Mouse (Mus musculus): ENCODE data around the gene Nrxn1.

Nrxn1 gene

GRCm38 (mm10) chr17:90420757-90421156 lies 672.1 kb downstream of the Nrxn1 start:
- DNase-seq: no peak

GRCm38 (mm10) chr17:90419615-90420014 lies 673.3 kb downstream of the Nrxn1 start:
- no peak for DNase-seq

GRCm38 (mm10) chr17:90396357-90396756 lies 696.5 kb downstream of the Nrxn1 start:
- no peak for DNase-seq

DNA sequence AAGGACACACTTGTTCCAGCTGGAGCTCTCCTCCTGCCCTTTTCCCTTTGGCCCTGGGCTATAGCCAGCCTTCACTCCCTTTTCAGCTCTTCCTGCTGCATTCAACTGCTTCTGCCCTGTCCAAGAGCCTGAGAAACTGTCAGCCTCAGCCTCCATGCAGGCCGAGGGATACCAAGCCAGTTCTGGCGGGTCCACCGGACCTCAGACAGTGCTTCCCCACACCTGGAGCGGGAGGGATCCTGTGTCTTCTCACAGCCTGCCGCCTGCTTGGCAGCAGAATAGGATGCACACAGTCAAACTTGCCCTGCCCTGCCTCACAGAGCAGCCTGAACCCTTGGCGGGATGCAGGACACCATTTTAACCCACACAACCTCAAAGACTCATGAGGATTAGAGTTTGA lies 698.3 kb downstream of the Nrxn1 start:
- DNase-seq: no peak

DNA sequence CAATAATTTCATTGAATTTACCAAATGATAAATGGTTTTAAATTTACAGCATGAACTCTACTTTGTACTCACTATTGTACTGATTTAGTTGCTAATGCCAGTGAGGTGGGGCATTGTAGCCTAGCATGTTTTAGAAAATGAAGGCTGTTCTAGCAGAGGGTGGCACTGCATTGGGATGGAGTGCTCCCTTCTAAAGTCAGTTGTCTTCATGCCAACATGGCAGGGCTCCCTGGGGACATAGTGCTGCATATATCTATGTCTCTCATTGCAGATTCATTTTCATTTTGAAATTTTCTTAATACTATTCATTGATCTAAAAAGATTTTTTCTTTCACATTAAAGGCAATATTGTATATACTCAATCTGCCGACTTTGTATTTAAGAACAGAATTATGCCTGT lies 700.1 kb downstream of the Nrxn1 start:
- DNase-seq: no peak

DNA sequence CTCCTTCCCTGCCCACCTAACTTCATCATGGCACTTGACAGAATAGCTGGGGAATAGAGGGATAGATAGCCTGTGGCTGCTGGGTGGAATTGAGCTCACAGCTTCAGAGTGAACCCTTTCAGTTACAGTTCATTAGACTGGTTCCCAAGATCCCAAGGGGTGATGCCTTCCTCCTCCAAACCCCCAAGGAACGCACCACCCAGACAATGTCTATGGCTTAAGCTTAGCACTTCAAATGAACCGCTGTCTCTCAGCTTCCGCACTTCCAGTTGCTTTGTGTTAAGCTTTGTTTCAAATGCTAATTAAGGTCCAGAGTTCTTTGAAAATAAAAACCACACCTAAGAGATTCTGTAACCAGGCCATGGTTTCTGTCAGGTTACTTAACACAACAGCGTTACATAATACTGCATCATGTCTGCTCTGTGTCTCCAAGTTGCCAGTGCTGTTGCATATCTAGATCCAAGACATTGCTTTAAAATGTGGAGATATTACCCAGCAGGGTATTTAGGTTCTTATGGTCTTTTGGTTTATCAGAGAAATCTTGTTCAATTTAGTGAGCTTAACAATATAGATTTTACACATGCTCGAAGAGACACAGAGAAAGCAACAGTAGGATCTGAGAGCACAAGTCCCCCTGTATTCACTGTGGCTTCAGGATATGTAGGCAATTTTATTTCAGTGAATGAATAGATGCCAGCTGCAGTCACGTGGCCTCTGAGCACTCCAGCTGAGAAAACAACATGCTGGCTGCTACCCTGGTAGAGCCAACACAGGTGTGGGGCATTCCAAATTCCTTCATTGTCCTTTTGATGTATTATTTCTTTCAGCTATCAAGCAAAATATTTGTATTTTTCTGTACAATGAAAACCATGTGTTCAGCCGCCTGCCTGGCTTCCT lies 702.3 kb downstream of the Nrxn1 start:
- no peak for DNase-seq

- no peak for DNase-seq
Observed at GRCm38 (mm10) chr17:90384856-90385255, 708.0 kb downstream of the Nrxn1 start.

GRCm38 (mm10) chr17:90382496-90383443 lies 710.1 kb downstream of the Nrxn1 start:
- no peak for DNase-seq

DNA sequence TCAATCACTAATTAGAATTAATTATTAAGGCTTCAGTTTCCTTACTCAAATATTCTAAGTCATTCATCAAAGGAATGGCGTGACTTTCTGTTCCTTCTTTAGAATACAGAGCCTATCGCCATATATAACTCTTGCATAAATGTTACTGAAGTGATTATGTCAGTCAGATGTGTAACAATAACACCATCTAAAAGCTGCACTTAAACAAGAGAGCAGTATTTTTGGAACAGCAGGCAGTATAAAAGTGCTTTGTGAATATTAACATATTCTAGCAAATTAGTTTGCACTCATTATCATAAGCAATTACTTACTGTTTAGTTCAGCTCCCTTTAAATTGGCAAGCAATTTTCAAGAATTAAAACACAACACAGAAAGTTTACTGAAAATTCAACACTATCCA lies 716.3 kb downstream of the Nrxn1 start:
- DNase-seq: no peak

GRCm38 (mm10) chr17:90362169-90362568 lies 730.7 kb downstream of the Nrxn1 start:
- no peak for DNase-seq

- no peak for DNase-seq
Observed at GRCm38 (mm10) chr17:90349385-90350095, 743.3 kb downstream of the Nrxn1 start.

GRCm38 (mm10) chr17:90346735-90347475 lies 746.0 kb downstream of the Nrxn1 start:
- no peak for DNase-seq

DNA sequence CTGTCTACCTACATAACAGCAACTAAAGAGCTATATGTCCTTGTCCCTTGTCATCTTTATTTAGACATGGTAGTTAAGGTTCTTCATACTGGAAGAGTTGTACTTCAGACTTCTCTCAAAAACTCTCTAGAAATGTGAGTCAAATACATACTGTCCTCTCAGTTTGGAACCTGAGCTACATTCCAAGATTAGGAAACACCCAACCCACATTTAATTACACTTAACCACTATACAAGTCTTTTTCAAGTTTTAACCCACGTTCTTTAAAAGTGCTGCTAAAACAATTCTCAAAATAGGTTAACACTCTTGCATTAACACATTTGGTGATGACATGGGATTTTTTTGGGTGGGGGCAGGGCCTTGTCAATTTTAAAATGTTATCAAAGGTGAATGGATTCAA lies 759.4 kb downstream of the Nrxn1 start:
- no peak for DNase-seq

DNA sequence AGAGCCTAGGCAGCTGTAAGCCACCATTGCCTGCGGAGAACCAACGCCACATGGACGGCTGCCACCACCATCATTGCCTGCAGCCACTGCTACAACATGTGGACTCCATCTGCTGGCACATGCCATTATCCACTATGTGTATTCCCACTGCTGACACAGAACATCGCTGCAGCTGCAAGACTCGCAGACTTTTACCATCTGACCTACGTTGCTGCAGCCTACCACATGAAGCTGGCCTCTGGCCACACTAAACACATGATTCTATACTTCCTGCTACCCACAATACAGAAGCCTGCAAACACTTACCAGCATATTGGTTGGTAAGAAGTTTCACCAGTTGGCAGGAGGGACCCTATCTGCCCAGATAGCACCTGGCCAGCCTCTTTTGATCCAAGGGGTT lies 769.2 kb downstream of the Nrxn1 start:
- DNase-seq: no peak

- no peak for DNase-seq
Observed at GRCm38 (mm10) chr17:90272225-90272624, 820.6 kb downstream of the Nrxn1 start.

DNA sequence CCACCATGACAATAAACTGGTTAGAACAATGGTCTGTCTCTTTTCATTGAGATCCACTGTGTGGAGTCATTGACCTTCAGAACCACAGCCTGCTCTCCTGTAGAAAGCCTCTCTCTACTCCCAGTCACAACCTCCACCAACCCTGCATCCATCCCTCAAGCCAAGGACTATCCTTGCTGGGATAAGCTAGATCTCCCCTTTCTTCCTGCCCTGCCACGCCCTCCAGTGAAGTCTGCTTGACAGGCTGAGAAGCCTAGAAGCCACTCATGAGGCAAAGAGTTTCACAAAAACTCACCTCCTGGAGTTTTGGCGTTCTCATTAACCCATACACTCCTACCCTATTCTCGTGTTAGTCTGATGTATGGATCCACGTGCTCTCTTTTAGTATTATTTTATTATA lies 821.7 kb downstream of the Nrxn1 start:
- no peak for DNase-seq

DNA sequence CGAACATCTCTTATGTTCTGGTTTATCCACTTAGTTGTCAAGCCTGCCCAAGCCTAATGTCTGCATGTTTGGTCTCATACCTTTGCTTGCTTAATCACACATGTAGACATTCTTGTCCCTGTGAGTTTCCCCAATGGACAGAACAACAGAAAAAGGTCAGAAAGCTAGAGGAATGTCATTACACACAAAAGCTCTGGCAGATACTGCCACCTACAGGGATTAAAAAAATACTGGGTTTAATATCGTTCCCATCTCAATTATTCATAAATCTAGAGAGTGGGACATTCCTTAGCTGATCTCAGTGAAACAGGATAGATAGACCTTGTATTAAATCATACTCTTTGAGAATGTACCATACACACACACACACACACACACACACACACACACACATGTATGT lies 823.7 kb downstream of the Nrxn1 start:
- no peak for DNase-seq

DNA sequence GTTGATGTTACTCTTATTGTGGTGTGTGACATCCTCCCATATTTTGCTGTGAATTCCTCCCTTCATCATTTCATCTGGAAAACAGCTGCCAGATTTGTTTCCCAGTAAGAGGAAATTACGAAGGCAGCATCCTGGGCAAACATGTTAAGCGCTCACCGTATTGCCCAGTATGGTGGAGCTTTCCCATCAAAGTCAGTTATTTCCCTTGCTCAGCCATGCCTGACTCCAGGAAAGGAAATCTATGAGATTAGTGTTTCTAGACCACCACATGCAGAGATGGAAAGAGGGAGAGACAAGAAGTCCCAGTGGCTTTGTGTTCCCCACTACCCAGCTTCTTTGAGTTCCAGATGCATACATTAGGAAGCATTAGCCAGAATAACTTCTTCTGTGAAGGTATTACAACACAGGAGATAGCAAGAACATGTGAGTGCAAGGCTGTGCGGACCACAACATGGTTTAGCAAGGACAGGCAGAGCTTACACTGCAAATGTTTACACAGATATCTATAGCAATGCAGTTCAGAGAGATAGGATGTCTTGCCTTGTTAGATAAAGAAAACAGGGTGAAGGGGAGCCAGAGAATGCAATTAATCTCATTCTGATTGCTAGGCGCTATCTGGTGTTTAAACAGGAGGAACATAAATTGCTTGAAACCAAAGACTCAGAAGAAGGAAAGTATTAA lies 839.3 kb downstream of the Nrxn1 start:
- no peak for DNase-seq

DNA sequence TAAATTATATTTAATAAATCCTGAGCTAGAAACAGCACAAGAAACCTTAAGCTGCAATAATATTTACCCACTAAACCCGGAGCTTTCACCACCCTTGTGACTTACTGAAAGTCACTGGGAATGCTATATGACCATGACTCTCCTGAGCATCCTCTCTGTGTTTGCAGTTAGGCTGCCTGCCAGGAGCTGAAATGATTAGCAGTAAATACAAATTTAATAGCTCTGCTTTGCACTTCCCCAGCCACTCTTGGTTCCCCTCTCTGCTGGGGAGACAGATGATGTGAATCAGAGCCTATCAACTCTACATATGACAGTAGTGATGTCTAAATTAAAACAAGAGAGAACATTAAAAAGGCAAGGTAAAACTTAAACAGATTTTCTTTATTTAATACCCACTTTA lies 840.7 kb downstream of the Nrxn1 start:
- DNase-seq: no peak

GRCm38 (mm10) chr17:90247071-90247849 lies 845.6 kb downstream of the Nrxn1 start:
- no peak for DNase-seq

- DNase-seq: no peak
Observed at GRCm38 (mm10) chr17:90244339-90244738, 848.5 kb downstream of the Nrxn1 start.
